Mouse (Mus musculus) large intestine, adult 2 months (tissue): ENCODE results near the gene Pop4. TPM values are rescaled to one million over a fixed set of nuclear protein-coding genes. Genes with fewer than 3 reads are reported as not detected.
A peak's percentile ranks its signal among the peaks of the same experiment; 100 is the strongest.
"Not testable (repeated sequence)": the region's sequence is repeated elsewhere in the genome, so short reads cannot be mapped to it uniquely, and the experiment has no call there.

Source experiments
- DNase-seq: peaks from one replicate; pipeline ENCODE4 v3.0.0-alpha.2; 2012; ENCODE audit warnings: low read depth, low spot score
- WGBS: fragments of 180-500 bp; shearing (Covaris S2); methylation state at CpG from one replicate; pipeline ENCODE4 v1.1.7; 2018; 5-methylcytosine and 5-hydroxymethylcytosine counted together
- polyA plus RNA-seq: library from polyadenylated mRNA; depleted of rRNA; stranded (reverse); fragments of >200 nt; gene quantifications from 2 replicates; pipeline ENCODE4 v1.2.3, GENCODE M21; 2012; rRNA removed

The Pop4 gene
- polyA plus RNA-seq: 7.8 and 9.5 TPM in 2 replicates

GRCm38 (mm10) chr7:38270703-38271510 lies at the start of gene Pop4:
Gene Pop4, minus strand, starts transcription at chr7:38271423.
- DNase-seq: peak; percentile 77
- WGBS: under 1% methylated on average over 38 of the region's 38 CpGs

- WGBS: 80% methylated on average over 2 of the region's 2 CpGs
- no peak for DNase-seq
Measured at GRCm38 (mm10) chr7:38320641-38321040, 49.4 kb upstream of the Pop4 start.

- DNase-seq: not testable (repeated sequence)
- WGBS: 22% methylated on average over 4 of the region's 4 CpGs
Measured at GRCm38 (mm10) chr7:38282192-38282591, 11.0 kb upstream of the Pop4 start.

- DNase-seq: no peak
Measured at GRCm38 (mm10) chr7:38272551-38272950, 1.3 kb upstream of the Pop4 start.

GRCm38 (mm10) chr7:38271859-38272258 lies 636 bp upstream of the Pop4 start:
- no peak for DNase-seq
- 5% methylated on average over 4 of the region's 4 CpGs for WGBS

- DNase-seq: no peak
- WGBS: 0% methylated on average over 11 of the region's 11 CpGs
Measured at GRCm38 (mm10) chr7:38271511-38271811, 238 bp upstream of the Pop4 start.

- WGBS: 91% methylated on average over 8 of the region's 8 CpGs
- no peak for DNase-seq
Measured at GRCm38 (mm10) chr7:38267006-38267680, 4.1 kb downstream of the Pop4 start.

GRCm38 (mm10) chr7:38262406-38262805 lies 8.8 kb downstream of the Pop4 start:
- WGBS: 77% methylated on average over 5 of the region's 5 CpGs
- no peak for DNase-seq

GRCm38 (mm10) chr7:38259631-38260030 lies 11.6 kb downstream of the Pop4 start:
- DNase-seq: no peak
- whole genome bisulfite sequencing: 83% methylated on average over 2 of the region's 2 CpGs

- no peak for DNase-seq
Measured at GRCm38 (mm10) chr7:38253441-38253840, 17.8 kb downstream of the Pop4 start.

- 16% methylated on average over 5 of the region's 5 CpGs for WGBS
- DNase-seq: no peak
Measured at GRCm38 (mm10) chr7:38251494-38252216, 19.6 kb downstream of the Pop4 start.

GRCm38 (mm10) chr7:38242417-38242816 lies 28.8 kb downstream of the Pop4 start:
- DNase-seq: no peak
- WGBS: 82% methylated on average over 4 of the region's 4 CpGs

GRCm38 (mm10) chr7:38237140-38237539 lies 34.1 kb downstream of the Pop4 start:
- no peak for DNase-seq

- 33% methylated on average over 11 of the region's 11 CpGs for WGBS
Measured at GRCm38 (mm10) chr7:38236400-38237105, 34.7 kb downstream of the Pop4 start.

GRCm38 (mm10) chr7:38230285-38230684 lies 40.9 kb downstream of the Pop4 start:
- 23% methylated on average over 8 of the region's 8 CpGs for WGBS
- no peak for DNase-seq

More at GRCm38 (mm10) chr7:38236400-38237105, 34.7 kb downstream of the Pop4 start:
- DNase-seq: no peak

- 29% methylated on average over 8 of the region's 8 CpGs for WGBS
- no peak for DNase-seq
Measured at GRCm38 (mm10) chr7:38228329-38228728, 42.9 kb downstream of the Pop4 start.

- peak; percentile 68 for DNase-seq
- under 1% methylated on average over 36 of the region's 36 CpGs for WGBS
Measured at GRCm38 (mm10) chr7:38227900-38228298, 43.3 kb downstream of the Pop4 start, which contains the start of gene Plekhf1. Gene Plekhf1, minus strand, starts transcription at chr7:38228016.

- under 1% methylated on average over 25 of the region's 25 CpGs for WGBS
- peak; percentile 11 for DNase-seq
Measured at GRCm38 (mm10) chr7:38227181-38227899, 43.9 kb downstream of the Pop4 start.

- WGBS: 73% methylated on average over 2 of the region's 2 CpGs
- no peak for DNase-seq
Measured at GRCm38 (mm10) chr7:38226226-38226625, 45.0 kb downstream of the Pop4 start.
